Mouse (Mus musculus) lung, postnatal 0 days (tissue): ENCODE data around the gene Nuak1. TPM values are rescaled to one million over a fixed set of nuclear protein-coding genes. Genes with fewer than 3 reads are reported as not detected.

Source experiments
- ATAC-seq: fragments of 200-750 bp; cut with Nextera tagmentation; 2 replicates; pipeline ENCODE4 v1.8.0; 2017; ENCODE audit warnings: moderate library complexity
- DNase-seq: peaks from one replicate; pipeline ENCODE4 v3.0.0-alpha.2; 2016; ENCODE audit warnings: low spot score
- H3K27ac ChIP-seq: fragments of 300-500 bp; sonication (generic); 2 replicates; pipeline ENCODE4 v1.5.1; 2014; ENCODE audit warnings: antibody characterized with exemption, mild to moderate bottlenecking, low read length, mixed read lengths
- H3K27me3 ChIP-seq: fragments of 300-500 bp; sonication (generic); replicated peaks from 2 replicates; pipeline ENCODE4 v1.6.1; 2014; ENCODE audit warnings: low read length, mixed read lengths; ENCODE audit not compliant: insufficient read depth
- H3K36me3 ChIP-seq: fragments of 300-500 bp; sonication (generic); 2 replicates; pipeline ENCODE4 v1.6.1; 2014; ENCODE audit warnings: low read length, mixed read lengths; ENCODE audit not compliant: insufficient read depth
- H3K4me1 ChIP-seq: fragments of 300-500 bp; sonication (generic); 2 replicates; pipeline ENCODE4 v1.6.1; 2014; ENCODE audit warnings: antibody characterized with exemption, low read depth, low read length, mixed read lengths; ENCODE audit not compliant: insufficient read depth
- H3K4me2 ChIP-seq: fragments of 300-500 bp; sonication (generic); replicated peaks from 2 replicates; pipeline ENCODE4 v1.6.1; 2014; ENCODE audit warnings: low read depth, mild to moderate bottlenecking, low read length, moderate library complexity, mixed read lengths
- H3K4me3 ChIP-seq: fragments of 300-500 bp; sonication (generic); 2 replicates; pipeline ENCODE4 v1.5.1; 2014; ENCODE audit warnings: low read depth, low read length
- H3K9ac ChIP-seq: fragments of 300-500 bp; sonication (generic); replicated peaks from 2 replicates; pipeline ENCODE4 v1.6.1; 2014; ENCODE audit warnings: low read depth, mild to moderate bottlenecking
- H3K9me3 ChIP-seq: fragments of 300-500 bp; sonication (generic); 2 replicates; pipeline ENCODE4 v1.6.1; 2016; ENCODE audit warnings: low read length, mixed read lengths
- CTCF ChIP-seq: IDR thresholded peaks from 2 replicates; pipeline ENCODE4 v1.5.1; 2016; ENCODE audit warnings: antibody characterized with exemption, mild to moderate bottlenecking
- EP300 ChIP-seq: IDR thresholded peaks from 2 replicates; pipeline ENCODE4 v1.6.1; 2016; ENCODE audit warnings: antibody characterized with exemption, mild to moderate bottlenecking, control low read depth
- WGBS: fragments of 180-500 bp; shearing (Covaris S2); extraction: QIAGEN DNeasy Blood & Tissue Kit; methylation state at CpG from one replicate; pipeline ENCODE4 v1.1.7; 2014; 5-methylcytosine and 5-hydroxymethylcytosine counted together
- polyA plus RNA-seq: library from polyadenylated mRNA; unstranded; fragments of >200 nt; fragmentation: Nextera tagmentation; extraction: Ambion mirVana; gene quantifications from 2 replicates; pipeline ENCODE4 v1.2.1, GENCODE M21; 2015

Nuak1 gene
- polyA plus RNA-seq, 1 experiment from 2014 or later: 2.2 TPM

- Histone ChIP-seq H3K36me3 (no peaks in the 10 kb centered on the region), H3K4me1 (peaks cover 3% of the 10 kb centered on the region; the same call in 1 of the 2 replicates), H3K4me3 (no peak overlapping the region), H3K9me3 (no peaks in the 10 kb centered on the region), H3K27me3 (no peaks in the 10 kb centered on the region), H3K27ac (no peak overlapping the region), H3K9ac (no peak overlapping the region), H3K4me2 (no peak overlapping the region)
- WGBS: 39% methylated on average over 22 of the region's 22 CpGs
- TF ChIP-seq EP300 (no peak), CTCF (no peak)
- peak; percentile 52 for ATAC-seq
- DNase-seq: peak; percentile 55
Measured at GRCm38 (mm10) chr10:84388357-84389141, 51.8 kb downstream of the Nuak1 start.

DNA sequence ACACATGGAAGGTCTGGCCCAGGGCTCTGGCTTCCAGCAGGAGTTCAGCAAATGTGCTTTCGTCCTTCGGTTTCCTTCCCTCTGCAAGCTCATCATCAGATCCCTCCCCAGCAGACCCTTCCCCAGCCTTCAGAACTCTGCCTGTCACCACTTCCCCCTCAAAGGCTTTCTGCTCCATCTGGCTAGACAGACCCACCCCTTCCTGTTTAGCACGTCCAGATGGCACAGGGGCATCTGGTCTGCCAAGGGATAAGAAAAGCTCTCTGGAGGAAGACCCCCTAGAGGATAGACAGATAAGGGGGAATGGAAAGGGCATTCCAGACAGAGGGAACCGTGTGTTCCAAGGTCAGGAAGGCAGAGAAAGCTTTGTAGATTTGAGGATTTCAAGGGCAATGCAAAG lies 53.1 kb downstream of the Nuak1 start:
- ATAC-seq: no peak
- Histone ChIP-seq H3K9me3 (no peaks in the 10 kb centered on the region), H3K27me3 (no peaks in the 10 kb centered on the region), H3K4me2 (no peak overlapping the region), H3K4me3 (no peak overlapping the region), H3K4me1 (peaks cover 2% of the 10 kb centered on the region; the same call in 1 of the 2 replicates), H3K9ac (no peak overlapping the region), H3K27ac (no peak overlapping the region), H3K36me3 (no peaks in the 10 kb centered on the region)
- DNase-seq: no peak
- TF ChIP-seq CTCF: no peak
- no peak for TF ChIP-seq EP300
- WGBS: 49% methylated on average over 4 of the region's 4 CpGs

- DNase-seq (no peak), ATAC-seq (no peak)
- Histone ChIP-seq H3K36me3 (no peaks in the 10 kb centered on the region), H3K4me2 (no peak overlapping the region), H3K9ac (no peak overlapping the region), H3K27ac (no peak overlapping the region), H3K27me3 (no peaks in the 10 kb centered on the region), H3K4me3 (no peak overlapping the region), H3K4me1 (no peaks in the 10 kb centered on the region; the same call in 1 of the 2 replicates), H3K9me3 (no peaks in the 10 kb centered on the region)
- 63% methylated on average over 13 of the region's 13 CpGs for WGBS
- TF ChIP-seq CTCF (no peak), EP300 (no peak)
Measured at GRCm38 (mm10) chr10:84386625-84387242, 53.7 kb downstream of the Nuak1 start.

DNA sequence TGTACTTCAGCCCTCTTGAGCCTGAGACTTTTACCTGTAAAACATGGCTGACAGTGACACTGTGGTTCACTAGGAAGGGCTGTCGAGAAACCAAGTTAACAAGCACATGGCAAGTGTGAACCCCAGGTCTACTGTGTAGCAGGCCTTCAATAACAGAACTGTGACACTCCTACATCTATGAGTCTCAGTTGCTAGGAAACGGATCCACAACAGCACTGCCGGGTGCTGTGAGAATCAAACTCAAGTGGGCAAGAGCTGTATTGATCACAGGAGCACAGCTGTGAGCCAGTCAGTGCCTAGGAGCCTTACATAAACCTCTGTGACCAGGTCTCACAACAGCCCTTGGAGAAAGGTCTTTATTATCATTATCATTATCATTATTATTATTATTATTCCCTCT lies 54.2 kb downstream of the Nuak1 start:
- H3K9me3 ChIP-seq: no peaks in the 10 kb centered on the region
- H3K4me3 ChIP-seq: no peak overlapping the region
- H3K4me1 ChIP-seq: no peaks in the 10 kb centered on the region; the same call in 1 of the 2 replicates
- WGBS: 65% methylated on average over 3 of the region's 3 CpGs
- DNase-seq: no peak
- no peak overlapping the region for H3K4me2 ChIP-seq
- H3K36me3 ChIP-seq: no peaks in the 10 kb centered on the region
- TF ChIP-seq EP300 (no peak), CTCF (no peak)
- H3K27me3 ChIP-seq: no peaks in the 10 kb centered on the region
- no peak overlapping the region for H3K27ac ChIP-seq
- ATAC-seq: no peak
- H3K9ac ChIP-seq: no peak overlapping the region

DNA sequence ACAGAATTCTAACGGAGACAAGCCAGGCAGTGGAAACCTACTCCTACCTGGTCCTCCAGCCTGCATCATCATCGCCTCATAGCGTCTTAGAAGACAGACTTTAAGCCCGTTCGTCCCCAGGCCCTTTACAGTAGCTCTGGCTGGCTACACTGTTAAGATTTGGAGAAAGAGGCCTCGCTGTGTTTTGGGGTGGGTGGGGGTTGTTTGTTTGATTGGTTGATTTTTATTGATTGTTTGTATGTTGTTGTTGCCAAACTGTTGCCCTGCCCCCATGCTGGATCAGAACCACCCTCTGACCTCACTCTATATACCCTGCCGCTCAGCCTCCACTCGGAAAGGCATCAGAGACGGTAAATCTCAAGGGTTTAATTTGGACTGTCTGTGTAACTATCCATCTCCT lies 55.6 kb downstream of the Nuak1 start:
- DNase-seq: no peak
- no peaks in the 10 kb centered on the region for H3K36me3 ChIP-seq
- ATAC-seq: no peak
- WGBS: 92% methylated on average over 9 of the region's 9 CpGs
- TF ChIP-seq CTCF (no peak), EP300 (no peak)
- H3K4me2 ChIP-seq: no peak overlapping the region
- no peak overlapping the region for H3K27ac ChIP-seq
- no peak overlapping the region for H3K9ac ChIP-seq
- no peaks in the 10 kb centered on the region for H3K9me3 ChIP-seq
- no peaks in the 10 kb centered on the region; the same call in 1 of the 2 replicates for H3K4me1 ChIP-seq
- H3K4me3 ChIP-seq: no peak overlapping the region
- no peaks in the 10 kb centered on the region for H3K27me3 ChIP-seq
